Mouse (Mus musculus) ES-E14 (cell line): ENCODE results near the gene Tm7sf3.

Source experiments
- CHD2 ChIP-seq: IDR thresholded peaks from 2 replicates; pipeline ENCODE4 v1.6.1; 2014; ENCODE audit warnings: mild to moderate bottlenecking, low read depth, low read length, inconsistent platforms
- HCFC1 ChIP-seq: IDR thresholded peaks from 2 replicates; pipeline ENCODE4 v1.6.1; 2012; ENCODE audit warnings: low read length, inconsistent platforms, borderline replicate concordance; ENCODE audit not compliant: insufficient read depth
- MAFK ChIP-seq: IDR thresholded peaks from 2 replicates; pipeline ENCODE4 v1.6.1; 2014; ENCODE audit warnings: mild to moderate bottlenecking, low read depth, low read length, inconsistent platforms; ENCODE audit not compliant: insufficient read depth
- ZNF384 ChIP-seq: IDR thresholded peaks from 2 replicates; pipeline ENCODE4 v1.6.1; 2012; ENCODE audit warnings: low read depth, low read length, inconsistent platforms

GRCm38 (mm10) chr6:146614541-146614940, 28.1 kb downstream of the Tm7sf3 start:
- TF ChIP-seq MAFK, result no peak
- TF ChIP-seq HCFC1, result no peak
- no peak for TF ChIP-seq ZNF384
- TF ChIP-seq CHD2, result no peak
